ENCODE assay signal across 20 mouse cellular contexts in the genomic region with DNA sequence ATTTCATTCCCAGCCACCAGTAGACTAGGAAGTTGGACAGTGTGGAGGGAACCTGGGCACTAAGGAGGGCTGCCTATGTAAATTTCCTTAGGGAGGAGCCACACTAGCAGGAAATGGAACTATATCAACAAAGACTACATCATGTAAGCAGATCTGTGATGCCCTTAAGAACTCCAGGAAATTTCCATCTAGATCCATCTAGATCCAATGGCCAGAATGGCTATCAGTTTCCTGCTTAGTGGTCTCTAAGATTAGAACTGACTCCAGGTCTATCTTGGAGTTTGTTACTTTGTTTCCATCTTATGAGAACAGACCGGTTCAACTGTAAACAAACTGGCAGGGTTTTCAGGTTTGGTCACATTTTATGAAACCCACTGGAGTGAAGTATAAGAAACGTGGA. TPM values are rescaled to one million over a fixed set of nuclear protein-coding genes. Genes with fewer than 3 reads are reported as not detected.
DNase-seq lines count a peak whose midpoint lies in the region; ATAC-seq and TF ChIP-seq lines count a peak whose summit lies in the region.
"Had no signal": no experiment of that assay in that cellular context is flagged by ENCODE, and none has a peak within 500 bp of the region (broad histone marks: within the 10 kb centered on the region; RNA-seq: fewer than 3 reads in every experiment).

No protein-coding gene starts in this region.

- no peaks in the 10 kb centered on the region for H3K9me3 ChIP-seq in hindbrain, embryonic 16.5 days (ENCODE audit: control insufficient read depth, low read length)
- H3K9me3 ChIP-seq in hindbrain, embryonic 11.5 days (ENCODE audit: control insufficient read depth, low read length) = no peaks in the 10 kb centered on the region
- H3K9me3 ChIP-seq in lung, postnatal 0 days (ENCODE audit: low read length) = no peaks in the 10 kb centered on the region
- no peaks in the 10 kb centered on the region for H3K9me3 ChIP-seq in MEL (replicated peaks; ENCODE audit: insufficient read depth, low read length)
- H3K9me3 ChIP-seq: embryonic facial prominence, embryonic 10.5 days; forebrain, embryonic 13.5 days; heart, embryonic 12.5 days; hindbrain, embryonic 10.5 days; hindbrain, embryonic 15.5 days had no signal

- WGBS in hindbrain, embryonic 16.5 days = 85% methylated on average over 2 of the region's 2 CpGs
- 84% methylated on average over 2 of the region's 2 CpGs for WGBS in hindbrain, embryonic 11.5 days
- WGBS in lung, postnatal 0 days = 25% methylated on average over 2 of the region's 2 CpGs

- no peak overlapping the region for H3K4me2 ChIP-seq in hindbrain, embryonic 16.5 days (ENCODE audit: low read length)
- H3K4me2 ChIP-seq in hindbrain, embryonic 11.5 days (replicated peaks; ENCODE audit: low read depth, low read length) = no peak overlapping the region
- peak overlapping the region; percentile 18; the same call in 1 of the 2 replicates for H3K4me2 ChIP-seq in lung, postnatal 0 days (replicated peaks; ENCODE audit: low read depth, low read length)
- H3K4me2 ChIP-seq: forebrain, embryonic 13.5 days; hindbrain, embryonic 15.5 days had no signal

- peak overlapping the region; percentile 34; the same call in 1 of the 2 replicates for H3K27ac ChIP-seq in hindbrain, embryonic 16.5 days (ENCODE audit: low read depth, low read length)
- H3K27ac ChIP-seq in hindbrain, embryonic 11.5 days (ENCODE audit: low read depth, low read length) = no peak overlapping the region
- H3K27ac ChIP-seq in lung, postnatal 0 days (ENCODE audit: low read length) = peak overlapping the region; percentile 82
- H3K27ac ChIP-seq in MEL (ENCODE audit: control insufficient read depth, low read depth, low read length) = no peak overlapping the region
- H3K27ac ChIP-seq: embryonic facial prominence, embryonic 10.5 days; forebrain, embryonic 13.5 days; hindbrain, embryonic 10.5 days; hindbrain, embryonic 15.5 days had no signal

- peaks cover 2% of the 10 kb centered on the region; the same call in 1 of the 2 replicates for H3K4me1 ChIP-seq in hindbrain, embryonic 16.5 days (ENCODE audit: control insufficient read depth, insufficient read depth, low read depth, low read length)
- no peaks in the 10 kb centered on the region for H3K4me1 ChIP-seq in hindbrain, embryonic 11.5 days (replicated peaks; ENCODE audit: control insufficient read depth, insufficient read depth, low read length)
- H3K4me1 ChIP-seq in lung, postnatal 0 days (ENCODE audit: insufficient read depth, low read depth, low read length) = peaks cover 7% of the 10 kb centered on the region; the same call in 1 of the 2 replicates
- H3K4me1 ChIP-seq in MEL (ENCODE audit: control insufficient read depth in 1 of 2, insufficient read depth in 2 of 2, low read length in 2 of 2) = no peaks in the 10 kb centered on the region; a peak in 1 of 4 replicates

- H3K27me3 ChIP-seq in hindbrain, embryonic 16.5 days (replicated peaks; ENCODE audit: control insufficient read depth, insufficient read depth, low read length) = no peaks in the 10 kb centered on the region
- no peaks in the 10 kb centered on the region for H3K27me3 ChIP-seq in hindbrain, embryonic 11.5 days (ENCODE audit: control insufficient read depth, insufficient read depth, low read length)
- no peaks in the 10 kb centered on the region for H3K27me3 ChIP-seq in lung, postnatal 0 days (replicated peaks; ENCODE audit: insufficient read depth, low read length)
- H3K27me3 ChIP-seq in MEL (ENCODE audit: control insufficient read depth in 1 of 2, insufficient read depth in 2 of 2, low read length in 2 of 2) = no peaks in the 10 kb centered on the region
- H3K27me3 ChIP-seq: CH12.LX; heart, embryonic 12.5 days; hindbrain, embryonic 15.5 days had no signal

- TF ChIP-seq EP300 in lung, postnatal 0 days (IDR thresholded peaks at IDR 0.05) = peak; percentile 74
- TF ChIP-seq EP300 in MEL (IDR thresholded peaks at IDR 0.05; ENCODE audit: low read depth in 1 of 2, low read length in 2 of 2) = no peak

- no peak for ATAC-seq in hindbrain, embryonic 16.5 days
- ATAC-seq in hindbrain, embryonic 11.5 days (ENCODE audit: low FRiP score) = no peak
- peak; percentile 81 for ATAC-seq in lung, postnatal 0 days
- ATAC-seq: forebrain, embryonic 13.5 days; forebrain, postnatal 0 days had no signal

- DNase-seq in hindbrain, embryonic 11.5 days (ENCODE audit: low spot score) = no peak
- peak; percentile 70 for DNase-seq in lung, postnatal 0 days (ENCODE audit: low spot score)
- no peak for DNase-seq in lung, postnatal 10 days
- no peak for DNase-seq in MEL (ENCODE audit: low read depth, low spot score)
- peak; percentile 55 for DNase-seq in lung, postnatal 36 days
- DNase-seq in cerebellum, adult 9-10 months = no peak
- DNase-seq: adrenal gland, adult 2 months; adrenal gland, postnatal 25 days; cerebellum, adult 18-20 months; cerebellum, postnatal 10 days; forebrain, postnatal 0 days; gastrocnemius, postnatal 25 days; heart, postnatal 14 days had no signal

- TF ChIP-seq RAD21 in MEL (IDR thresholded peaks at IDR 0.05; ENCODE audit: low read depth, low read length) = no peak

- no peaks in the 10 kb centered on the region for H3K79me2 ChIP-seq in MEL (ENCODE audit: control insufficient read depth, insufficient read depth, low read length, poor library complexity)

- H3K9ac ChIP-seq in hindbrain, embryonic 16.5 days (ENCODE audit: low read depth, low read length) = no peak overlapping the region
- no peak overlapping the region for H3K9ac ChIP-seq in hindbrain, embryonic 11.5 days (ENCODE audit: low read depth, low read length)
- H3K9ac ChIP-seq in lung, postnatal 0 days (replicated peaks; ENCODE audit: low read depth) = no peak overlapping the region
- no peak overlapping the region for H3K9ac ChIP-seq in MEL (ENCODE audit: control insufficient read depth, low read depth, low read length, poor library complexity, severe bottlenecking)
- H3K9ac ChIP-seq: forebrain, embryonic 13.5 days; forebrain, postnatal 0 days; hindbrain, embryonic 15.5 days had no signal

- TF ChIP-seq CTCF in lung, postnatal 0 days (IDR thresholded peaks at IDR 0.05) = no peak
- no peak for TF ChIP-seq CTCF in MEL (IDR thresholded peaks at IDR 0.05 in 2 of 3, conservative IDR thresholded peaks at IDR 0.05 in 1 of 3; ENCODE audit: control insufficient read depth in 1 of 3, insufficient read depth in 1 of 3, low read depth in 2 of 3, low read length in 3 of 3, poor library complexity in 1 of 3, severe bottlenecking in 1 of 3)

- H3K4me3 ChIP-seq in hindbrain, embryonic 16.5 days (ENCODE audit: low read length) = no peak overlapping the region
- H3K4me3 ChIP-seq in hindbrain, embryonic 11.5 days (ENCODE audit: low read depth, low read length) = no peak overlapping the region
- no peak overlapping the region for H3K4me3 ChIP-seq in lung, postnatal 0 days (ENCODE audit: low read depth, low read length)
- no peak overlapping the region for H3K4me3 ChIP-seq in MEL (ENCODE audit: control insufficient read depth in 1 of 2, insufficient read depth in 1 of 2, low read depth in 2 of 2, low read length in 2 of 2)
- H3K4me3 ChIP-seq: embryonic facial prominence, embryonic 10.5 days; forebrain, embryonic 13.5 days; heart, embryonic 12.5 days; hindbrain, embryonic 10.5 days; hindbrain, embryonic 15.5 days had no signal

- H3K36me3 ChIP-seq in hindbrain, embryonic 16.5 days (ENCODE audit: control insufficient read depth, insufficient read depth, low read length) = no peaks in the 10 kb centered on the region
- no peaks in the 10 kb centered on the region for H3K36me3 ChIP-seq in hindbrain, embryonic 11.5 days (ENCODE audit: control insufficient read depth, insufficient read depth, low read length)
- no peaks in the 10 kb centered on the region for H3K36me3 ChIP-seq in lung, postnatal 0 days (ENCODE audit: insufficient read depth, low read length)
- H3K36me3 ChIP-seq in MEL (ENCODE audit: control insufficient read depth in 1 of 2, insufficient read depth in 2 of 2, low read length in 2 of 2) = peaks cover 0 to 3% of the 10 kb centered on the region in 2 experiments; a peak in 2 of 4 replicates
- H3K36me3 ChIP-seq: embryonic facial prominence, embryonic 10.5 days; hindbrain, embryonic 10.5 days; hindbrain, embryonic 15.5 days had no signal

- no peak for TF ChIP-seq POLR2A in MEL (IDR thresholded peaks at IDR 0.05; ENCODE audit: control insufficient read depth in 1 of 2, insufficient read depth in 1 of 2, low read depth in 1 of 2, low read length in 2 of 2, poor library complexity in 1 of 2)

TF ChIP-seq in MEL, 35 proteins besides CTCF, POLR2A, EP300 and RAD21:
- TF ChIP-seq USF2 (IDR thresholded peaks at IDR 0.05; ENCODE audit: borderline replicate concordance in 1 of 2, insufficient read depth in 1 of 2, low read depth in 1 of 2, low read length in 2 of 2) = no peak
- TF ChIP-seq MYC (IDR thresholded peaks at IDR 0.05; ENCODE audit: low read depth, low read length) = no peak
- no peak for TF ChIP-seq TCF12 (IDR thresholded peaks at IDR 0.05; ENCODE audit: low read depth, low read length)
- TF ChIP-seq KAT2A (conservative IDR thresholded peaks at IDR 0.05; ENCODE audit: low read depth, low read length) = no peak
- TF ChIP-seq SIN3A (IDR thresholded peaks at IDR 0.05; ENCODE audit: low read length) = no peak
- TF ChIP-seq MXI1 (IDR thresholded peaks at IDR 0.05; ENCODE audit: low read depth, low read length) = 0 out of 2 replicates have a peak, but pooled peaks have one; percentile 6
- no peak for TF ChIP-seq ELF1 (IDR thresholded peaks at IDR 0.05; ENCODE audit: low read depth, low read length)
- TF ChIP-seq E2F4 (IDR thresholded peaks at IDR 0.05; ENCODE audit: borderline replicate concordance, low read depth, low read length) = no peak

RNA-seq across cellular contexts. Expression of a gene that starts 5.1 kb away (rescaled TPM):
- 4.9 and 6.7 TPM in 2 replicates for polyA plus RNA-seq in hindbrain, embryonic 16.5 days (2015; fragmentation: Nextera tagmentation; extraction: Ambion mirVana)
- 0.68 and 0.83 TPM in 2 replicates for polyA plus RNA-seq in hindbrain, embryonic 11.5 days (2014; fragmentation: Nextera tagmentation; extraction: Ambion mirVana)
- polyA plus RNA-seq in lung, postnatal 0 days (2015; fragmentation: Nextera tagmentation; extraction: Ambion mirVana) = 49.0 and 49.5 TPM in 2 replicates
- 42.3 and 43.4 TPM in 2 replicates for total RNA-seq in MEL (2012; rRNA removed)
- 10 to 100 TPM in 1 of 2 experiments, not detected in 1; 26.8 TPM for polyA plus RNA-seq in MEL (2012; ENCODE audit: insufficient read depth in 1 of 2, insufficient read length in 2 of 2, low read depth in 1 of 2, low replicate concordance in 2 of 2, missing spikeins in 1 of 2)

Comparison
In these comparisons a context has a peak if more than half of its experiments do, and no peak if none do; other contexts are left out.
1. H3K27ac ChIP-seq: peak in hindbrain, embryonic 16.5 days (single experiment) and lung, postnatal 0 days (single experiment); none in hindbrain, embryonic 11.5 days (single experiment) and MEL (single experiment).
2. DNase-seq: peak in lung, postnatal 0 days (single experiment) and lung, postnatal 36 days (single experiment); none in hindbrain, embryonic 11.5 days (single experiment), lung, postnatal 10 days (single experiment), MEL (single experiment) and cerebellum, adult 9-10 months (single experiment).